ENCODE assay signal across 8 mouse cellular contexts in the genomic region with DNA sequence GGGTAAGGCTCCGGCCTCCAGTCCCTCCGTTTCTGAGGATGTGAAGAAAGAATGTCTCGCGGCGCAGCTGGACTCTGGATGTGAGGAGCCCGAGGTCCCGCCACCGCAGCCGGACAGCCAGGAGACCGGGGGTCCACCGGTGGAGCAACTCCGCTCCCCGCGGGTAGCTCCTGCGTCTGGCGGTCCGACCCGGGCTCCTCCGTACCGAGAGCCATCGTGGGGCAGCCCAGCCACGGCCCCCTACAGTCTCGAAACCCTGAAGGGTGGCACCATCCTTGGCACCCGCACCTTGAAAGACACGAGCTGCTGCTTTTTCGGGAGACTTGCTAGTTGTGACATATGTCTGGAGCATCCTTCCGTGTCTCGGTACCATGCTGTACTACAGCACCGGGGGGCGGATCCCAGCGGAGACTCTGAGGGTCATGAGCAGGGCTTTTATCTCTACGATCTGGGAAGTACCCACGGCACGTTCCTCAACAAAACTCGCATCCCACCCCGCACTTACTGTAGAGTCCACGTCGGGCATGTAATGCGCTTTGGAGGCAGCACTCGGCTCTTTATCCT. TPM values are rescaled to one million over a fixed set of nuclear protein-coding genes. Genes with fewer than 3 reads are reported as not detected.
DNase-seq lines count a peak whose midpoint lies in the region; ATAC-seq and TF ChIP-seq lines count a peak whose summit lies in the region.

No protein-coding gene starts in this region.

- H3K4me3 ChIP-seq in left cerebral cortex, adult 2 months: peak overlapping the region; percentile 85
- peak overlapping the region; percentile 97 for H3K4me3 ChIP-seq in bone marrow macrophage, adult 2 months (ENCODE audit: insufficient read depth, low read length)
- peak overlapping the region; percentile 99 for H3K4me3 ChIP-seq in hindbrain, embryonic 11.5 days (ENCODE audit: low read depth, low read length)
- peak overlapping the region; percentile 98 for H3K4me3 ChIP-seq in megakaryocyte, embryonic 14.5 days (replicated peaks)

- intact Hi-C loops in left cerebral cortex, adult 2 months (cut with DNase I): loop anchor here (2.0 kb wide), 1 partner anchor 74 kb away; the partner anchor contains the start of gene Zfp512

- ATAC-seq in hindbrain, embryonic 11.5 days (ENCODE audit: low FRiP score): peak; percentile 27; the same call in 1 of the 2 replicates

- WGBS in hindbrain, embryonic 11.5 days: 6% methylated on average over 36 of the region's 40 CpGs

- peak overlapping the region; percentile 90 for H3K9ac ChIP-seq in hindbrain, embryonic 11.5 days (ENCODE audit: low read depth, low read length)

- no peak for TF ChIP-seq POLR2A in bone marrow macrophage, adult 2 months (IDR thresholded peaks at IDR 0.05; ENCODE audit: borderline replicate concordance, low read depth, low read length)

- TF ChIP-seq CTCF in left cerebral cortex, adult 2 months (IDR thresholded peaks at IDR 0.05): no peak
- TF ChIP-seq CTCF in bone marrow macrophage, adult 2 months (IDR thresholded peaks at IDR 0.05; ENCODE audit: low read depth, low read length): no peak

- H3K4me2 ChIP-seq in hindbrain, embryonic 11.5 days (replicated peaks; ENCODE audit: low read depth, low read length): peak overlapping the region; percentile 88

- H3K27ac ChIP-seq in left cerebral cortex, adult 2 months: peak overlapping the region; percentile 95
- peak overlapping the region; percentile 91; the same call in 1 of the 2 replicates for H3K27ac ChIP-seq in bone marrow macrophage, adult 2 months (ENCODE audit: insufficient read depth, low read depth, low read length)
- H3K27ac ChIP-seq in hindbrain, embryonic 11.5 days (ENCODE audit: low read depth, low read length): peak overlapping the region; percentile 70; the same call in 1 of the 2 replicates

- H3K4me1 ChIP-seq in bone marrow macrophage, adult 2 months (ENCODE audit: control insufficient read depth, insufficient read depth, low read length): peaks cover 9% of the 10 kb centered on the region
- 0 out of 2 replicates have a peak, but pooled peaks cover 3% of the 10 kb centered on the region for H3K4me1 ChIP-seq in hindbrain, embryonic 11.5 days (replicated peaks; ENCODE audit: control insufficient read depth, insufficient read depth, low read length)
- H3K4me1 ChIP-seq in megakaryocyte, embryonic 14.5 days: peaks cover 41% of the 10 kb centered on the region

- H3K9me3 ChIP-seq in hindbrain, embryonic 11.5 days (ENCODE audit: control insufficient read depth, low read length): no peaks in the 10 kb centered on the region
- H3K9me3 ChIP-seq in megakaryocyte, embryonic 14.5 days: no peaks in the 10 kb centered on the region

- H3K27me3 ChIP-seq in hindbrain, embryonic 11.5 days (ENCODE audit: control insufficient read depth, insufficient read depth, low read length): no peaks in the 10 kb centered on the region
- no peaks in the 10 kb centered on the region for H3K27me3 ChIP-seq in megakaryocyte, embryonic 14.5 days (replicated peaks)

- peak in 1 of 2 experiments; percentile 13 for DNase-seq in left cerebral cortex, adult 2 months (ENCODE audit: extremely low spot score in 1 of 2, low spot score in 2 of 2)
- DNase-seq in left cerebral cortex, adult 9 months (ENCODE audit: low spot score in 2 of 2): no peak
- no peak for DNase-seq in hindbrain, embryonic 11.5 days (ENCODE audit: low spot score)
- no peak for DNase-seq in spleen, postnatal 10 days (ENCODE audit: low spot score in 2 of 2)
- no peak for DNase-seq in natural killer cell, adult 2 months (ENCODE audit: low spot score in 2 of 2)
- DNase-seq in urinary bladder, postnatal 25 days (ENCODE audit: low spot score): no peak

- H3K36me3 ChIP-seq in hindbrain, embryonic 11.5 days (ENCODE audit: control insufficient read depth, insufficient read depth, low read length): peaks cover 9% of the 10 kb centered on the region
- peaks cover 61% of the 10 kb centered on the region for H3K36me3 ChIP-seq in megakaryocyte, embryonic 14.5 days (replicated peaks; ENCODE audit: low read length)

RNA-seq across cellular contexts. Expression of gene Slc4a1ap, which starts 0.4 kb away (rescaled TPM):
- 10 to 100 TPM; 49.3 TPM for total RNA-seq in left cerebral cortex, adult 2 months (2021)
- polyA plus RNA-seq in bone marrow macrophage, adult 2 months (2012; ENCODE audit: insufficient read depth, insufficient read length, missing spikeins): 37.2 and 44.5 TPM in 2 replicates
- polyA plus RNA-seq in hindbrain, embryonic 11.5 days (2014; fragmentation: Nextera tagmentation; extraction: Ambion mirVana): 33.4 and 34.9 TPM in 2 replicates
- 8.4 and 21.3 TPM in 2 replicates for polyA plus RNA-seq in megakaryocyte, embryonic 14.5 days (2012; ENCODE audit: insufficient read depth, low replicate concordance)

RNA-seq across cellular contexts. Expression of gene Supt7l, which starts 0.4 kb away (rescaled TPM):
- total RNA-seq in left cerebral cortex, adult 2 months (2021): 10 to 100 TPM; 16.3 to 18.4 TPM
- polyA plus RNA-seq in bone marrow macrophage, adult 2 months (2012; ENCODE audit: insufficient read depth, insufficient read length, missing spikeins): 16.2 and 17.9 TPM in 2 replicates
- polyA plus RNA-seq in hindbrain, embryonic 11.5 days (2014; fragmentation: Nextera tagmentation; extraction: Ambion mirVana): 21.3 and 27.4 TPM in 2 replicates
- 6.2 and 10.4 TPM in 2 replicates for polyA plus RNA-seq in megakaryocyte, embryonic 14.5 days (2012; ENCODE audit: insufficient read depth, low replicate concordance)

RNA-seq across cellular contexts. Expression of gene Gpn1, which starts 32.7 kb away (rescaled TPM):
- total RNA-seq in left cerebral cortex, adult 2 months (2021): 10 to 100 TPM; 29.6 to 29.8 TPM
- 13.8 and 17.3 TPM in 2 replicates for polyA plus RNA-seq in bone marrow macrophage, adult 2 months (2012; ENCODE audit: insufficient read depth, insufficient read length, missing spikeins)
- polyA plus RNA-seq in hindbrain, embryonic 11.5 days (2014; fragmentation: Nextera tagmentation; extraction: Ambion mirVana): 66.7 and 73.3 TPM in 2 replicates
- 8.9 TPM in 1 of 2 replicates, not detected in the other for polyA plus RNA-seq in megakaryocyte, embryonic 14.5 days (2012; ENCODE audit: insufficient read depth, low replicate concordance)

RNA-seq across cellular contexts. Expression of gene 4930548H24Rik, which starts 41.7 kb away (rescaled TPM):
- total RNA-seq in left cerebral cortex, adult 2 months (2021): under 1 TPM in 1 of 2 experiments, not detected in 1; 0.27 TPM
- polyA plus RNA-seq in bone marrow macrophage, adult 2 months (2012; ENCODE audit: insufficient read depth, insufficient read length, missing spikeins): not detected in 2 replicates
- polyA plus RNA-seq in hindbrain, embryonic 11.5 days (2014; fragmentation: Nextera tagmentation; extraction: Ambion mirVana): 0.08 TPM in 1 of 2 replicates, not detected in the other
- not detected in 2 replicates for polyA plus RNA-seq in megakaryocyte, embryonic 14.5 days (2012; ENCODE audit: insufficient read depth, low replicate concordance)
